Mouse (Mus musculus) layer of hippocampus, postnatal 10 days (tissue): ENCODE data around the gene Crlf1. TPM values are rescaled to one million over a fixed set of nuclear protein-coding genes. Genes with fewer than 3 reads are reported as not detected.

Experiments used
- DNase-seq, 2 experiments: peaks; one replicate each; pipeline ENCODE4 v3.0.0; 2021; ENCODE audit warnings: low spot score in 2 of 2
- total RNA-seq, 2 experiments: library from RNA; stranded (reverse); gene quantifications; 2 replicates each; pipeline ENCODE4 v1.2.3; 2021

Gene Crlf1
- total RNA-seq, 2 experiments from 2014 or later, result 21.3 to 22.0 TPM

GRCm38 (mm10) chr8:70467907-70468306 is 25.1 kb upstream of the Crlf1 start:
- DNase-seq, result no peak

GRCm38 (mm10) chr8:70468733-70469132 is 24.2 kb upstream of the Crlf1 start:
- DNase-seq, result no peak

GRCm38 (mm10) chr8:70469295-70469916 is 23.6 kb upstream of the Crlf1 start:
- DNase-seq, result no peak

GRCm38 (mm10) chr8:70469938-70470337 is 23.0 kb upstream of the Crlf1 start:
- no peak for DNase-seq

GRCm38 (mm10) chr8:70471856-70472255 is 21.1 kb upstream of the Crlf1 start:
- DNase-seq, result no peak

GRCm38 (mm10) chr8:70476333-70477268 is 16.4 kb upstream of the Crlf1 start, which contains the start of gene Klhl26:
Gene Klhl26, minus strand, starts transcription at chr8:70476968.
- peak; percentile 91 to 94 for DNase-seq

- no peak for DNase-seq
Measured at GRCm38 (mm10) chr8:70477269-70477982, 15.5 kb upstream of the Crlf1 start.

GRCm38 (mm10) chr8:70481908-70482307 is 11.1 kb upstream of the Crlf1 start:
- DNase-seq, result no peak

GRCm38 (mm10) chr8:70482943-70483342 is 10.0 kb upstream of the Crlf1 start:
- DNase-seq, result no peak

GRCm38 (mm10) chr8:70486191-70486681 is 6.7 kb upstream of the Crlf1 start:
- no peak for DNase-seq

- no peak for DNase-seq
Measured at GRCm38 (mm10) chr8:70486941-70487520, 5.9 kb upstream of the Crlf1 start, which contains the start of gene Tmem59l. Gene Tmem59l, minus strand, starts transcription at chr8:70487358.

GRCm38 (mm10) chr8:70487993-70488796 is 4.8 kb upstream of the Crlf1 start:
- DNase-seq, result no peak

GRCm38 (mm10) chr8:70488931-70489470 is 4.0 kb upstream of the Crlf1 start:
- no peak for DNase-seq

- no peak for DNase-seq
Measured at GRCm38 (mm10) chr8:70489576-70489975, 3.4 kb upstream of the Crlf1 start.

GRCm38 (mm10) chr8:70490061-70490879 is 2.7 kb upstream of the Crlf1 start:
- DNase-seq, result no peak

GRCm38 (mm10) chr8:70490880-70491495 is 2.0 kb upstream of the Crlf1 start:
- no peak for DNase-seq

GRCm38 (mm10) chr8:70493692-70494415 is 896 bp downstream of the Crlf1 start:
- DNase-seq, result no peak

- DNase-seq, result no peak
Measured at GRCm38 (mm10) chr8:70494416-70494945, 1.5 kb downstream of the Crlf1 start.
